Mouse (Mus musculus): ENCODE measurements around the gene Sugp2. TPM values are rescaled to one million over a fixed set of nuclear protein-coding genes. Genes with fewer than 3 reads are reported as not detected.
A peak's percentile ranks its signal among the peaks of the same experiment; 100 is the strongest.

The Sugp2 gene
- polyA plus RNA-seq, 1 experiment from 2014 or later, result 28.0 TPM

DNA sequence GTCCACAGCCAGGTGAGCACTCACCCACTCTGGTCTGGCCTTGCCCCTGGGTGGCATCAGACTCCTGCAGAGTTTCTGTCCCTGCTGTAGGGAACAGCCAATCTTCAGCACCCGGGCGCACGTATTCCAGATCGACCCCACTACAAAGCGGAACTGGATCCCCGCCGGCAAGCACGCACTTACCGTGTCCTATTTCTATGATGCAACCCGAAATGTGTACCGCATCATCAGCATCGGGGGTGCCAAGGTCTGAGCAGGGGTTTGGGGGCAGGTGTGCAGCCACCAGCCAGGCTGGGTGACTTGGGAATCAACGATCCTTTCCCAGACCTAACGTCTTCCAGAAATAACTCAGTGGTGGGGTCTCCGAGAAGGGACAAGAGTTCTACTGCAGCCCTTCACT lies 51.3 kb downstream of the Sugp2 start:
- Histone ChIP-seq H3K9ac (replicated peaks; ENCODE audit: low read length) (no peak overlapping the region), H3K36me3 (ENCODE audit: insufficient read depth, low read length) (peaks cover 51% of the 10 kb centered on the region), H3K4me1 (ENCODE audit: insufficient read depth, low read length) (peaks cover 21% of the 10 kb centered on the region), H3K27me3 (ENCODE audit: insufficient read depth, low read length) (no peaks in the 10 kb centered on the region), H3K4me3 (ENCODE audit: low read length) (no peak overlapping the region), H3K9me3 (ENCODE audit: low read length) (0 out of 2 replicates have a peak, but pooled peaks cover 2% of the 10 kb centered on the region), H3K4me2 (replicated peaks; ENCODE audit: low read depth, low read length) (no peak overlapping the region), H3K27ac (ENCODE audit: low read length) (no peak overlapping the region)
- WGBS, result 95% methylated on average over 15 of the region's 15 CpGs
- ATAC-seq (ENCODE audit: low FRiP score, low TSS enrichment), result no peak

DNA sequence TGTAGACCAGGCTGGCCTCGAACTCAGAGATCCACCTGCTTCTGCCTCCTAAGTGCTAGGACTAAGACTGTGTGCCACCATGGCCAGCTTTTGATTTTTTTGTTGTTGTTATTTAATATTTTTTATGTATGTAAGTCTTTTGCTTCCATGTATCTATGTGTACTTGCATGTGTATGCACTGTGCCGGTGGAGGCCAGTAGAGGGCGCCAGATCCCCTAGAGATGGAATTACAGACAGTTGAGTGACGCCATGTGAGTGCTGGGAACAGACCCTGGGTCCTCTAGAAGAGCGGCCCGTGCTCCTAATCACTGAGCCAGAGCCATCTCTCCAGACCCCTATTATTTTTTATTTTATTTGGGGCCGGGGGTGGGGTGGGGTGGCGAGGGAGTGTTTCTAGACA lies 52.7 kb downstream of the Sugp2 start:
- Histone ChIP-seq H3K4me1 (ENCODE audit: insufficient read depth, low read length) (peaks cover 16% of the 10 kb centered on the region), H3K36me3 (ENCODE audit: insufficient read depth, low read length) (peaks cover 62% of the 10 kb centered on the region), H3K9ac (replicated peaks; ENCODE audit: low read length) (no peak overlapping the region), H3K4me2 (replicated peaks; ENCODE audit: low read depth, low read length) (no peak overlapping the region), H3K4me3 (ENCODE audit: low read length) (no peak overlapping the region), H3K9me3 (ENCODE audit: low read length) (0 out of 2 replicates have a peak, but pooled peaks cover 2% of the 10 kb centered on the region), H3K27ac (ENCODE audit: low read length) (no peak overlapping the region), H3K27me3 (ENCODE audit: insufficient read depth, low read length) (no peaks in the 10 kb centered on the region)
- WGBS, result 88% methylated on average over 8 of the region's 8 CpGs
- no peak for ATAC-seq (ENCODE audit: low FRiP score, low TSS enrichment)

DNA sequence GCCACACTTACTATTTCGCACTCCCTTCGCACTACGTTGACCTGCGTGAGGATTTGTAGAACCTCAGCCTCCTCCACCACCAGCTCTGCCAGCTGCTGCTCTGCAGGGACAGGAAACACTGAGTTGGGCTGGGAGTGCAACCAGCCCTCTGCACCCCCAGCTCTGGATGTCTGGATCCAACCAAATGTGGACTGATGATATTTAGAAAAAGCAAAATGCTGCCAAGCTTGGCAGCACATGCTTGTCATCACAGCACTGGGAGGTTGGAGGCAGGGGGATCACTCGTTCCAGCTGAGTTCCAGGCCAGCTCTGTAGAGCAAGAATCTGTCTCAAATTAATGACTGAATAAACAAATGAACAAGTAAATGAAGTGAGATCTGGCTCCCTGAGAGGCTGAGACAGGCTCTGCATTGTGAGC lies 60.0 kb downstream of the Sugp2 start:
- Histone ChIP-seq H3K36me3 (ENCODE audit: insufficient read depth, low read length) (peaks cover 81% of the 10 kb centered on the region), H3K4me3 (ENCODE audit: low read length) (no peak overlapping the region), H3K4me2 (replicated peaks; ENCODE audit: low read depth, low read length) (no peak overlapping the region), H3K4me1 (ENCODE audit: insufficient read depth, low read length) (no peaks in the 10 kb centered on the region), H3K27ac (ENCODE audit: low read length) (no peak overlapping the region; the same call in 1 of the 2 replicates), H3K9me3 (ENCODE audit: low read length) (no peaks in the 10 kb centered on the region), H3K27me3 (ENCODE audit: insufficient read depth, low read length) (no peaks in the 10 kb centered on the region), H3K9ac (replicated peaks; ENCODE audit: low read length) (no peak overlapping the region)
- ATAC-seq (ENCODE audit: low FRiP score, low TSS enrichment), result no peak
- WGBS, result 44% methylated on average over 5 of the region's 5 CpGs

DNA sequence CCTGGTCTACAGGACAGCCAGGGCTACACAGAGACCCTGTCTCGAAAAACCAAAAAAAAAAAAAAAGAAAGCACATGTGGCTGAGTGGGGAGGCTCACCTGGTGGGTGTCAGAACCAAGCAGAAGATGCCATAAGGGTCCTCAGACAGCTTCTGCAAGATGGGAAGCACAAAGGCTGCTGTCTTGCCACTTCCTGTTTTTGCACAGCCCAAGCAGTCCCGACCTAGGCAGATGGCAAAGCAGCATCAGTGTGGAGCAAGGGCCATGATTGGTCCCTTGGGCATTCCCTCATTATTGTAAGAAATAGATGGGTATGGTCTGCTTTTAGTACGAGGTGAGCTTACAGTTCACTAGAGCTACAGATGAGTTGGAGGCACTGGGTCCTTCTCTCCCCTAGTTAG lies 66.9 kb downstream of the Sugp2 start:
- Histone ChIP-seq H3K4me3 (ENCODE audit: low read length) (no peak overlapping the region), H3K9ac (replicated peaks; ENCODE audit: low read length) (no peak overlapping the region), H3K27me3 (ENCODE audit: insufficient read depth, low read length) (no peaks in the 10 kb centered on the region), H3K4me2 (replicated peaks; ENCODE audit: low read depth, low read length) (no peak overlapping the region), H3K9me3 (ENCODE audit: low read length) (no peaks in the 10 kb centered on the region), H3K4me1 (ENCODE audit: insufficient read depth, low read length) (peaks cover 19% of the 10 kb centered on the region), H3K27ac (ENCODE audit: low read length) (no peak overlapping the region), H3K36me3 (ENCODE audit: insufficient read depth, low read length) (peaks cover 41% of the 10 kb centered on the region)
- 85% methylated on average over 3 of the region's 3 CpGs for WGBS
- ATAC-seq (ENCODE audit: low FRiP score, low TSS enrichment), result no peak

DNA sequence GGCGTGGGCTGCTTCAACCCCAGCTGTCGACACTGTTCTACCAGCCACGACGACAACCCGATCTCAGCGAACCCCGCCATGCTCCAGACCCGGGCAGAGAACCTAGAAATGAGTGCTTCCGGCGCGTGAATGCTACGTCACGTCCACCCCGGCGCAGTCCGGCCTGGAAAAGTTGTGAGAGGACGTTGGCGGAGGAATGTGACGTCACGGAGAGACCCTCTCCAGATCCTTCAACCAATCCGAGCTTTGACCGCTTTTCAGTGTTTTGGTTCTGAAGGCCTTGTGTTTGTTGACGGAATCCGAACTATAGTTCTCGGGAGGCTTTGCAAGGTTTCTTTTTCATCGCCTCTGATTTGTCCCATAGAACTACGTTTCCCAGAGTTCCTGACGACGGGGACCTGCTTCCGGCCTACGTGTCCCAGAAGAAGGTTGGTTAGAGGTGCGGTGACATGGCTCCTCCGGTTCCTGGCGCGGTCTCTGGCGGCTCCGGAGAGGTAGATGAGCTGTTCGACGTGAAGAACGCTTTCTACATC lies 68.4 kb downstream of the Sugp2 start, which contains the start of the genes Ddx49 and Cope:
Gene Ddx49 (minus strand): TSS at position 132 of the 533 bp plus-strand sequence.
Gene Cope (plus strand): TSS at position 161 of the 533 bp plus-strand sequence.
- H3K36me3 ChIP-seq (ENCODE audit: insufficient read depth, low read length), result peaks cover 38% of the 10 kb centered on the region
- H3K4me2 ChIP-seq (replicated peaks; ENCODE audit: low read depth, low read length), result peak within 1 kb of the TSS; percentile 65
- peak within 1 kb of the TSS; percentile 84 for H3K9ac ChIP-seq (replicated peaks; ENCODE audit: low read length)
- peaks cover 19% of the 10 kb centered on the region for H3K4me1 ChIP-seq (ENCODE audit: insufficient read depth, low read length)
- peak; percentile 88 for ATAC-seq (ENCODE audit: low FRiP score, low TSS enrichment)
- H3K4me3 ChIP-seq (ENCODE audit: low read length), result peak within 1 kb of the TSS; percentile 93
- no peaks in the 10 kb centered on the region for H3K27me3 ChIP-seq (ENCODE audit: insufficient read depth, low read length)
- under 1% methylated on average over 40 of the region's 40 CpGs for WGBS
- no peaks in the 10 kb centered on the region for H3K9me3 ChIP-seq (ENCODE audit: low read length)
- H3K27ac ChIP-seq (ENCODE audit: low read length), result peak within 1 kb of the TSS; percentile 89

DNA sequence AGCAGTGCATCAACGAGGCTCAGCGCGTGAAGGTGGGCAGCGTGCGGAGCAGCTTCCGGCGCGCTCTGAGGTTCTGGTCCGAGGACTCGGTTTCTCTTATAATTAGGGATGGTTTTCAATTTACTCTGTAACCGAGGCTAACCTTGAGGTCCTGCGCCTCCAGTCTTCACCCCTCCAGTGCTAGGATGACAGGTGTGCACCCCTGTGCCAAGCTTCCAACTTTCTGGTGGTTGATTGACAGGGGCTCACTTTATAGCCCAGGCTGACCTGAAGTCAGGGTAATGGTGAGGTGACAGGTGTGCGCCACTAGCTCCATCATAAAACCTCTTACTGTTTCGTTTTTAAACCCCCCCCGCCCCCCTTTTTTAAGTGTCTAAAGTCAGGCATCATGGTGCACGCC lies 68.9 kb downstream of the Sugp2 start:
- ATAC-seq (ENCODE audit: low FRiP score, low TSS enrichment), result peak; percentile 36; the same call in 1 of the 2 replicates
- peak overlapping the region; percentile 93 for H3K4me3 ChIP-seq (ENCODE audit: low read length)
- H3K4me1 ChIP-seq (ENCODE audit: insufficient read depth, low read length), result peaks cover 19% of the 10 kb centered on the region
- no peaks in the 10 kb centered on the region for H3K9me3 ChIP-seq (ENCODE audit: low read length)
- WGBS, result 2% methylated on average over 16 of the region's 16 CpGs
- H3K4me2 ChIP-seq (replicated peaks; ENCODE audit: low read depth, low read length), result peak overlapping the region; percentile 65
- peaks cover 38% of the 10 kb centered on the region for H3K36me3 ChIP-seq (ENCODE audit: insufficient read depth, low read length)
- peak overlapping the region; percentile 84 for H3K9ac ChIP-seq (replicated peaks; ENCODE audit: low read length)
- H3K27me3 ChIP-seq (ENCODE audit: insufficient read depth, low read length), result no peaks in the 10 kb centered on the region
- H3K27ac ChIP-seq (ENCODE audit: low read length), result peak overlapping the region; percentile 89

DNA sequence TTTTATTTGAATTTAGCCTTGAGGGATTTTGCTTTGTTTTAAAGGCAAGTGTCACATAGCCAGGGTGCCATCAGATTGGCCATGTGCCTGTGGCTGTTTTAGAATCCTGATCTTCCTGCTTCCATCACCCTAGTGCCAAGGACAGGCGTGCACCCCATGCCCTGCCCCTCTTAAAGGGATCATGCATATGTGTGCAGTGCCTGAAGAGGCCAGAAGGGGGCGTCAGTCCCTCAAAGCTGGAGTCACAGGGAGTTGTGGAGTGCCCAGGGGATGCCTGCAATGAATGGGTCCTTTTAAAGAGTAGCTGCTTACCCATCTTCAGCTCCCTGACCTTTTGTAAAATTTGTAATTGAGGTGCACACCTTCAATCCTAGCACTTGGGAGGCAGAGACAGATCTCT lies 75.3 kb downstream of the Sugp2 start:
- no peak overlapping the region for H3K9ac ChIP-seq (replicated peaks; ENCODE audit: low read length)
- H3K36me3 ChIP-seq (ENCODE audit: insufficient read depth, low read length), result peaks cover 81% of the 10 kb centered on the region
- H3K4me1 ChIP-seq (ENCODE audit: insufficient read depth, low read length), result no peaks in the 10 kb centered on the region
- H3K4me2 ChIP-seq (replicated peaks; ENCODE audit: low read depth, low read length), result no peak overlapping the region
- no peaks in the 10 kb centered on the region for H3K27me3 ChIP-seq (ENCODE audit: insufficient read depth, low read length)
- no peak overlapping the region for H3K27ac ChIP-seq (ENCODE audit: low read length)
- WGBS, result 30% methylated on average over 2 of the region's 2 CpGs
- no peak overlapping the region for H3K4me3 ChIP-seq (ENCODE audit: low read length)
- no peak for ATAC-seq (ENCODE audit: low FRiP score, low TSS enrichment)
- H3K9me3 ChIP-seq (ENCODE audit: low read length), result no peaks in the 10 kb centered on the region

DNA sequence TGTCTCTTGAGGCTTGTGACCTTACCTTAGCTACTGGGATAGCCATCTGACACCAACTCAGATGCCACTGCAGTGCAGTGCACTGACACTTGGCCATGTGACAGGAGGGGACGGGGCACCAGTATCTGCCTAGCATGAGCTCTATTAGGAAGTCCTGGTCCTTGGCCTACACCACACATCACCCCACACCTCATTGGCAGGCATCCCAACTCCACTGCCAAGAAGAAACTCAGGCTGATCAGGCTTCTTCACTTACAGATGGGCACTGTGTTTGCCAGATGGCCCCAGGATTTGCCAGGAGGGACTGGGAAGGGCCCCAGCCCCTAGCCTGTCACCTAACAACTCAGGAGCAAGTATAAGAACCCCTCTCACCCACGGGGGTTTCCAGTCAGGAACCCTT lies 79.4 kb downstream of the Sugp2 start:
- Histone ChIP-seq H3K4me2 (replicated peaks; ENCODE audit: low read depth, low read length) (no peak overlapping the region), H3K4me3 (ENCODE audit: low read length) (no peak overlapping the region), H3K27me3 (ENCODE audit: insufficient read depth, low read length) (no peaks in the 10 kb centered on the region), H3K36me3 (ENCODE audit: insufficient read depth, low read length) (peaks cover 47% of the 10 kb centered on the region), H3K9me3 (ENCODE audit: low read length) (no peaks in the 10 kb centered on the region), H3K27ac (ENCODE audit: low read length) (no peak overlapping the region), H3K9ac (replicated peaks; ENCODE audit: low read length) (no peak overlapping the region), H3K4me1 (ENCODE audit: insufficient read depth, low read length) (peaks cover 24% of the 10 kb centered on the region)
- WGBS, result 73% methylated on average over 2 of the region's 2 CpGs
- no peak for ATAC-seq (ENCODE audit: low FRiP score, low TSS enrichment)

DNA sequence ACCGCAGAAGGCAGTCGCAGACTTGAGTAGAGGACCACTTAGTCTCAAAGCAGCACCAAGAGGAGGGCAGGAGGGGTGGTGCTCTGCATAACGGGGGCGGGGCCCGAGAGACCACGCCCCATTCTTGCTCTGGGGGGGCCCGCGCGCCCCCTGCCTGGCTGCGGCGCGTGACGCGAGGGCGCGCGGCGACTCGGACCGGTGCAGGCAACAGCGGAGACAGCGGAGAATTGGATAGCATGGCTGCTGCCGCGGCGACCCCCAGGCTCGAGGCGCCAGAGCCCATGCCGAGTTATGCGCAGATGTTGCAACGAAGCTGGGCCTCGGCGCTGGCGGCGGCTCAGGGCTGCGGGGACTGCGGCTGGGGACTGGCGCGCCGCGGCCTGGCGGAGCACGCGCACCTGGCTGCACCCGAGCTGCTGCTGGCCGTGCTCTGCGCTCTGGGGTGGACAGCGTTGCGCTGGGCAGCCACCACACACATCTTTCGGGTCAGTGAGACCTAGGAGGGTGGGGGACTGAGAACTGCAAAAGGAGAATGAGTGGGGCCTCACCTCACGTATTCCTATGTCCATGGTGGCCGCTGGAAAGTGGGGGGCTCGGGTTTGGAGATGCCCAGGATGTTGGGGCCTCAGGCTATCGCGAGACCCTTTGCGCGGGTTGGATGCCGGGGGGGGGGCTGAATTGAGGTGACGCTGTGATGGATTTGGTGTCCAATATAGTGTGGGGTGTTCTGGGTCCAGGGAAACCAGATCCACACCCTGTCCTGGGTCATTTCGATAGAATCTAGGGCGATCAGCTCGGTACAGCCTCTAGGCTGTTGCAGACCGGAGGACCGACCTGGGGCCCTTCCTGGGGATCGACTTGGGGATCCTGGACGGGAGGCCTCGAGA lies 81.8 kb downstream of the Sugp2 start, which contains the start of gene Cers1:
Gene Cers1 (plus strand): TSS at position 152 of the 887 bp plus-strand sequence.
- H3K36me3 ChIP-seq (ENCODE audit: insufficient read depth, low read length), result peaks cover 26% of the 10 kb centered on the region
- H3K4me3 ChIP-seq (ENCODE audit: low read length), result peak within 1 kb of the TSS; percentile 57
- H3K9ac ChIP-seq (replicated peaks; ENCODE audit: low read length), result peak within 1 kb of the TSS; percentile 65
- H3K4me2 ChIP-seq (replicated peaks; ENCODE audit: low read depth, low read length), result peak within 1 kb of the TSS; percentile 77
- H3K9me3 ChIP-seq (ENCODE audit: low read length), result no peaks in the 10 kb centered on the region
- peaks cover 24% of the 10 kb centered on the region for H3K4me1 ChIP-seq (ENCODE audit: insufficient read depth, low read length)
- WGBS, result 2% methylated on average over 66 of the region's 66 CpGs
- peak; percentile 64 for ATAC-seq (ENCODE audit: low FRiP score, low TSS enrichment)
- no peak within 1 kb of the TSS for H3K27ac ChIP-seq (ENCODE audit: low read length)
- H3K27me3 ChIP-seq (ENCODE audit: insufficient read depth, low read length), result no peaks in the 10 kb centered on the region

Measured in kidney, embryonic 16.5 days (tissue).